Mouse (Mus musculus) ZHBTc4 (cell line): ENCODE measurements around the gene Nkx2-2.
A peak's percentile ranks its signal among the peaks of the same experiment; 100 is the strongest.

Experiments used
- DNase-seq: peaks from one replicate; pipeline ENCODE4 v3.0.0-alpha.2; 2011; ENCODE audit warnings: low read depth, low spot score

Nkx2-2 gene

GRCm38 (mm10) chr2:147193271-147194255 lies at the start of gene Nkx2-2:
TSS of gene Nkx2-2 (minus strand) at chr2:147194243.
- DNase-seq: peak; percentile 75

DNA sequence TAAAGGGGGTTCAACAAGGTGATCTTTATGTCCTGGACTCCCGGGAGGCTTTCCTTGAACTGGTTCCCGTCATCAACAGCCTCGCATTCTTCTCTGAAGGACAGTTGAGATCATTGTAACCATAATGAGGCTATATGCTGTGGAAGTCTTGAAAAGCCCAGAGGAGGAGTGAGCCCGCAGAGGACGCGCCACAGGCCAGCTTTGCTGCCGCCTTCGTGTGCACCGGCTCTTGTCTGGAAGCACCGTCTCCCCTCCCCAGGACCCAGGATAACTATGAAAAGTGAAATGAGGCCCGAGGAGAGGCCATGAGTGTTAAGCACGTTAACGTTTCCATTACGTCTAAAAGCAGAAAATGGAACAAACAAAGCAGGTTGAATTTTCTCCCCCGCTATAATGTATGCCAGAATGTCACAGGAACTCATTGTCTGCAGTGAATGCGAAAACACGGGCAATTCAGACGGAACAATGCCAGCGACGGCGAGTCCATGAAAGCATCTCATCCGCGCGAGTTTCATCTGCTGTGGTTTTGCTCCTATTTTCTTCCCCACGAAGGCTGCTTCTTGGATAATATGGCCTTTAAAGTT lies 41.8 kb upstream of the Nkx2-2 start:
- no peak for DNase-seq

DNA sequence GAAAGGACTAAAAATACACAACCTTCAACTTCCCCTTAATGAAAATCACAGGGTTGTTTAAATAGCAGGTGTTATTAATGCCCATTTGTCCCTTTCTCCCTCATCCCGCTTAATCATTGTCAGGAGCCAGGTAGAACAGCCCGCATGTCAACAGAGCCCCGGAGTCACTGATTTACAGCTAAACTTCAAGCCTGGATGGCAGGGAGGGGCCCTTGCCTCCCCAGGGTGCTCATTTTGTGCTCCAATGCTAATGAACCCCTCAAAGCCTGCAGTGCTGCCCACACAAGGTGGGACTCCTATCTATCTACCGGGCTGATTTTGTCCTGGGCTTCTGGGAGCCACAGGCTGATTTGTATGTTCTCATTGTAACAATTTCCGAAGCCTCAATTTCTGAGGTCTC lies 37.1 kb upstream of the Nkx2-2 start:
- no peak for DNase-seq

GRCm38 (mm10) chr2:147205076-147205615 lies 11.1 kb upstream of the Nkx2-2 start:
- peak; percentile 26 for DNase-seq

DNA sequence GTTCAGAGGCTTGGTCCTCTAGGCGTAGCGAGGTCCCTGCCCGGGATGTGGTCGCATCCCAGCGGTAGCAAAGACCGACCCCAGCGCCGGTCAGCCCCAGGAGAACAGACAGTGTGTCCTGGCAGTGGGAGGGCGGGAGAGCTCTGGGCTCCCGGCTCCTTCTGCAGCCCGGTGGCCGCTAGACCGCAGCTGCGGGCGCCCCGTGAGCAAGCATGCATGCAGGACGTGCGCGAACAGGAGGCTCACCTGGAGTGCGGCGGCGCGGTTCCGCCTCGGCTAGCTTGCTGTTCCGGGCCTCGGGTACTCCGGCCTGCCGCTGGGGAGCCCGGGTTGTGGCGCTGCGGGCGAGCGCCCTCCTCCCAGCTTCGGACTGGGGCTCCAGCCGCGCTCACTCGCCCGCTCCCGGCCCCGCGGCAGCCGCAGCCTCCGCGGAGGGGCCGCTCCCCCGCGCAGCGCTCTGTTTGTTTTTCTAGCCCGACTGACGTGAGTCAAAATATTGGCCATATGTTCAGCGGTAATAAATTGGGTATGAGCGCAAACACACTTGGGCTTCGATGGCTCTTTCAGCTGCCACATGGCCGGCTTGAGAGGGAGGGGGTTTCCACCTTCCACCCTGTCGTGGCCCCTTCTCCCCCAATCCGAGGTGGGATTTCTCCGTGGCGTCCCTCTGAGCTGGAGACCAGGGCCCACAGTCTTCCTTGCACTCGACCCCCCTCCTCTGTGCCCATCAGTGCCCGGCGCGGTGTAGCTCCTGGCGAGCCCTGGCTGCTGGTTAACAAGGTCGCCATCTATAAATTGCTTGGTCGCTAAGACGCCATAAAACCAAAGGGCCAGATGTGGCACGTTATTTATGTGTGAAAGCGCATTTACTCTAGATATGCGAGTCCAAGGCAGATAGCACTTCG lies 920 bp upstream of the Nkx2-2 start:
- DNase-seq: peak; percentile 75

GRCm38 (mm10) chr2:147192731-147193130 lies 1.3 kb downstream of the Nkx2-2 start:
- DNase-seq: no peak

DNA sequence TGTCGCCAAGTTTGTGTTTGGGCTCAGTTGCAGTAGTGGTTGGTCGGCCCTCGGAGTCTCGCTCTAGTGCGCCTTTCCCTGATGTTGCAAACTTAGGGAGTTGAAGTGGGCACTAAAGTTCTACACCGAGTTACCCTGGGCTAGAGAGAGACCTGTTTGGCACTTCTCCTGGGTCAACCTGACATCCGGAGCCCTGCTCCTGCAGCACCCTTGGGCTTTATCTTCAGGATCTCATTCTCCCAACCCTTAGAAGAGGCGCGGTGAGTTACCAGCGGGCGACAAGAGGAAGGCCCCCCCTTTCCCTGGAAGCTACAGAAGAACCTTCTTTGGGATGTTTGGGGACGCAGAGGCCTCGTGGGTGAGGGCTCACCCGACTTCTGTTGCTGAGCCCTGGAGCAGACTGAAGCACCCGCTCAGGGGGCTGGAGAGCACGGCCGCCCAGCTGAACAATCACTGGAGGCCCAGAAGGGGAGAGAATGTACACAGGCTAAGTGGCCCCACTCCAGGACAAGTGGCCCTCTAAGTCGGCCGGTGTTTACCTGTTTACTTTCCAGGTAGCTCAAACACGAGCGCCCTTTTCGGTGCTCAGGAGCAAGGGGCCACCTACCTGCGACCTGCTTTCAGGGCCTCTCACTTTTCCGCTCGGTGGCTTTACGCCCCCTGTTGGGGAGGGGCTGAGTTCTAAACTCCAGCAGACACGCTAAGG lies 3.6 kb downstream of the Nkx2-2 start:
- DNase-seq: peak; percentile 58

GRCm38 (mm10) chr2:147189546-147190315 lies 4.3 kb downstream of the Nkx2-2 start:
- peak; percentile 94 for DNase-seq

- no peak for DNase-seq
Measured at GRCm38 (mm10) chr2:147188871-147189545, 5.0 kb downstream of the Nkx2-2 start.

- DNase-seq: peak; percentile 42
Measured at GRCm38 (mm10) chr2:147188074-147188700, 5.9 kb downstream of the Nkx2-2 start.

- DNase-seq: peak; percentile 77
Measured at GRCm38 (mm10) chr2:147187061-147187870, 6.8 kb downstream of the Nkx2-2 start.

- peak; percentile 65 for DNase-seq
Measured at GRCm38 (mm10) chr2:147186261-147186681, 7.8 kb downstream of the Nkx2-2 start.

GRCm38 (mm10) chr2:147185561-147185960 lies 8.5 kb downstream of the Nkx2-2 start:
- DNase-seq: peak; percentile 43

GRCm38 (mm10) chr2:147184071-147184990 lies 9.7 kb downstream of the Nkx2-2 start:
- peak; percentile 65 for DNase-seq

- no peak for DNase-seq
Measured at GRCm38 (mm10) chr2:147183521-147183920, 10.5 kb downstream of the Nkx2-2 start.

- peak; percentile 62 for DNase-seq
Measured at GRCm38 (mm10) chr2:147182709-147183260, 11.3 kb downstream of the Nkx2-2 start.
